Mouse (Mus musculus): ENCODE data around the gene Aimp1. TPM values are rescaled to one million over a fixed set of nuclear protein-coding genes. Genes with fewer than 3 reads are reported as not detected.

Gene Aimp1
- polyA plus RNA-seq, 1 experiment: 138 TPM

- H3K27me3 ChIP-seq (ENCODE audit: control insufficient read depth, insufficient read depth, low read length, poor library complexity, severe bottlenecking): no peaks in the 10 kb centered on the region
- H3K4me3 ChIP-seq (ENCODE audit: low read depth, low read length): no peak overlapping the region
- TF ChIP-seq POLR2A (IDR thresholded peaks at IDR 0.05; ENCODE audit: insufficient read depth, low read length) (no peak), CTCF (IDR thresholded peaks at IDR 0.05; ENCODE audit: low read depth, low read length) (no peak), EP300 (IDR thresholded peaks at IDR 0.05; ENCODE audit: insufficient read depth, low read depth, low read length) (no peak)
- no peaks in the 10 kb centered on the region for H3K9me3 ChIP-seq (replicated peaks; ENCODE audit: control insufficient read depth, insufficient read depth, low read length, poor library complexity, severe bottlenecking)
- no peak overlapping the region for H3K9ac ChIP-seq (ENCODE audit: low read depth, poor library complexity, severe bottlenecking)
- H3K27ac ChIP-seq (ENCODE audit: insufficient read depth, low read length): no peak overlapping the region
- H3K4me1 ChIP-seq (ENCODE audit: control insufficient read depth, insufficient read depth, low read length): no peaks in the 10 kb centered on the region
- H3K36me3 ChIP-seq (ENCODE audit: control insufficient read depth, insufficient read depth, low read length, poor library complexity, severe bottlenecking): no peaks in the 10 kb centered on the region
Observed at GRCm38 (mm10) chr3:132650191-132650590, 34.0 kb downstream of the Aimp1 start.

- no peak overlapping the region for H3K4me3 ChIP-seq (ENCODE audit: low read depth, low read length)
- H3K4me1 ChIP-seq (ENCODE audit: control insufficient read depth, insufficient read depth, low read length): no peaks in the 10 kb centered on the region
- no peaks in the 10 kb centered on the region for H3K27me3 ChIP-seq (ENCODE audit: control insufficient read depth, insufficient read depth, low read length, poor library complexity, severe bottlenecking)
- no peaks in the 10 kb centered on the region for H3K36me3 ChIP-seq (ENCODE audit: control insufficient read depth, insufficient read depth, low read length, poor library complexity, severe bottlenecking)
- no peak overlapping the region for H3K27ac ChIP-seq (ENCODE audit: insufficient read depth, low read length)
- no peak overlapping the region for H3K9ac ChIP-seq (ENCODE audit: low read depth, poor library complexity, severe bottlenecking)
- TF ChIP-seq CTCF (IDR thresholded peaks at IDR 0.05; ENCODE audit: low read depth, low read length): no peak
- no peak for TF ChIP-seq POLR2A (IDR thresholded peaks at IDR 0.05; ENCODE audit: insufficient read depth, low read length)
- TF ChIP-seq EP300 (IDR thresholded peaks at IDR 0.05; ENCODE audit: insufficient read depth, low read depth, low read length): no peak
- H3K9me3 ChIP-seq (replicated peaks; ENCODE audit: control insufficient read depth, insufficient read depth, low read length, poor library complexity, severe bottlenecking): no peaks in the 10 kb centered on the region
Observed at GRCm38 (mm10) chr3:132649368-132649767, 34.8 kb downstream of the Aimp1 start.

- H3K9me3 ChIP-seq (replicated peaks; ENCODE audit: control insufficient read depth, insufficient read depth, low read length, poor library complexity, severe bottlenecking): no peaks in the 10 kb centered on the region
- no peaks in the 10 kb centered on the region for H3K27me3 ChIP-seq (ENCODE audit: control insufficient read depth, insufficient read depth, low read length, poor library complexity, severe bottlenecking)
- H3K9ac ChIP-seq (ENCODE audit: low read depth, poor library complexity, severe bottlenecking): no peak overlapping the region
- H3K27ac ChIP-seq (ENCODE audit: insufficient read depth, low read length): no peak overlapping the region
- no peaks in the 10 kb centered on the region for H3K36me3 ChIP-seq (ENCODE audit: control insufficient read depth, insufficient read depth, low read length, poor library complexity, severe bottlenecking)
- H3K4me3 ChIP-seq (ENCODE audit: low read depth, low read length): no peak overlapping the region
- TF ChIP-seq EP300 (IDR thresholded peaks at IDR 0.05; ENCODE audit: insufficient read depth, low read depth, low read length) (no peak), POLR2A (IDR thresholded peaks at IDR 0.05; ENCODE audit: insufficient read depth, low read length) (no peak), CTCF (IDR thresholded peaks at IDR 0.05; ENCODE audit: low read depth, low read length) (no peak)
- H3K4me1 ChIP-seq (ENCODE audit: control insufficient read depth, insufficient read depth, low read length): no peaks in the 10 kb centered on the region
Observed at GRCm38 (mm10) chr3:132646814-132647213, 37.4 kb downstream of the Aimp1 start.

- Histone ChIP-seq H3K4me1 (ENCODE audit: control insufficient read depth, insufficient read depth, low read length) (no peaks in the 10 kb centered on the region), H3K9me3 (replicated peaks; ENCODE audit: control insufficient read depth, insufficient read depth, low read length, poor library complexity, severe bottlenecking) (no peaks in the 10 kb centered on the region), H3K36me3 (ENCODE audit: control insufficient read depth, insufficient read depth, low read length, poor library complexity, severe bottlenecking) (no peaks in the 10 kb centered on the region), H3K9ac (ENCODE audit: low read depth, poor library complexity, severe bottlenecking) (no peak overlapping the region), H3K27ac (ENCODE audit: insufficient read depth, low read length) (no peak overlapping the region), H3K4me3 (ENCODE audit: low read depth, low read length) (no peak overlapping the region), H3K27me3 (ENCODE audit: control insufficient read depth, insufficient read depth, low read length, poor library complexity, severe bottlenecking) (no peaks in the 10 kb centered on the region)
- TF ChIP-seq POLR2A (IDR thresholded peaks at IDR 0.05; ENCODE audit: insufficient read depth, low read length): no peak
- no peak for TF ChIP-seq EP300 (IDR thresholded peaks at IDR 0.05; ENCODE audit: insufficient read depth, low read depth, low read length)
- no peak for TF ChIP-seq CTCF (IDR thresholded peaks at IDR 0.05; ENCODE audit: low read depth, low read length)
Observed at GRCm38 (mm10) chr3:132644071-132644470, 40.1 kb downstream of the Aimp1 start.

- TF ChIP-seq POLR2A (IDR thresholded peaks at IDR 0.05; ENCODE audit: insufficient read depth, low read length): no peak
- TF ChIP-seq EP300 (IDR thresholded peaks at IDR 0.05; ENCODE audit: insufficient read depth, low read depth, low read length): no peak
- TF ChIP-seq CTCF (IDR thresholded peaks at IDR 0.05; ENCODE audit: low read depth, low read length): no peak
- H3K27me3 ChIP-seq (ENCODE audit: control insufficient read depth, insufficient read depth, low read length, poor library complexity, severe bottlenecking): no peaks in the 10 kb centered on the region
- H3K27ac ChIP-seq (ENCODE audit: insufficient read depth, low read length): no peak overlapping the region
- H3K4me1 ChIP-seq (ENCODE audit: control insufficient read depth, insufficient read depth, low read length): no peaks in the 10 kb centered on the region
- H3K9ac ChIP-seq (ENCODE audit: low read depth, poor library complexity, severe bottlenecking): no peak overlapping the region
- H3K4me3 ChIP-seq (ENCODE audit: low read depth, low read length): no peak overlapping the region
- no peaks in the 10 kb centered on the region for H3K36me3 ChIP-seq (ENCODE audit: control insufficient read depth, insufficient read depth, low read length, poor library complexity, severe bottlenecking)
- no peaks in the 10 kb centered on the region for H3K9me3 ChIP-seq (replicated peaks; ENCODE audit: control insufficient read depth, insufficient read depth, low read length, poor library complexity, severe bottlenecking)
Observed at GRCm38 (mm10) chr3:132637080-132637479, 47.1 kb downstream of the Aimp1 start.

GRCm38 (mm10) chr3:132633261-132633660 lies 50.9 kb downstream of the Aimp1 start:
- TF ChIP-seq CTCF (IDR thresholded peaks at IDR 0.05; ENCODE audit: low read depth, low read length) (no peak), EP300 (IDR thresholded peaks at IDR 0.05; ENCODE audit: insufficient read depth, low read depth, low read length) (no peak), POLR2A (IDR thresholded peaks at IDR 0.05; ENCODE audit: insufficient read depth, low read length) (no peak)
- H3K27me3 ChIP-seq (ENCODE audit: control insufficient read depth, insufficient read depth, low read length, poor library complexity, severe bottlenecking): no peaks in the 10 kb centered on the region
- no peaks in the 10 kb centered on the region for H3K4me1 ChIP-seq (ENCODE audit: control insufficient read depth, insufficient read depth, low read length)
- no peaks in the 10 kb centered on the region for H3K36me3 ChIP-seq (ENCODE audit: control insufficient read depth, insufficient read depth, low read length, poor library complexity, severe bottlenecking)
- no peak overlapping the region for H3K27ac ChIP-seq (ENCODE audit: insufficient read depth, low read length)
- no peak overlapping the region for H3K9ac ChIP-seq (ENCODE audit: low read depth, poor library complexity, severe bottlenecking)
- H3K9me3 ChIP-seq (replicated peaks; ENCODE audit: control insufficient read depth, insufficient read depth, low read length, poor library complexity, severe bottlenecking): no peaks in the 10 kb centered on the region
- no peak overlapping the region for H3K4me3 ChIP-seq (ENCODE audit: low read depth, low read length)
